Mouse (Mus musculus) embryonic fibroblast, embryonic 13.5 days (primary cell): ENCODE results near the gene Mical1.

ENCODE experiments used
- CTCF ChIP-seq: IDR thresholded peaks from 2 replicates; pipeline ENCODE4 v1.5.1; 2011; ENCODE audit warnings: mild to moderate bottlenecking, control low read depth, low read length, moderate library complexity, borderline replicate concordance; ENCODE audit not compliant: insufficient read depth
- POLR2A ChIP-seq: IDR thresholded peaks from 2 replicates; pipeline ENCODE4 v1.6.1; 2011; ENCODE audit warnings: low read depth, mild to moderate bottlenecking, control low read depth, low read length, moderate library complexity

- TF ChIP-seq POLR2A (no peak), CTCF (no peak)
Measured at GRCm38 (mm10) chr10:41486506-41487170, 10.5 kb downstream of the Mical1 start.
